Mouse (Mus musculus): ENCODE measurements at regions not wholly inside any gene's neighbourhood (a gene's known extent, or its start where the extent isn't known, plus 50 kb on each side); places are given as distances from the start of the nearest gene placed in this dataset.
A peak's percentile ranks its signal among the peaks of the same experiment; 100 is the strongest.

- WGBS = 77% methylated on average over 3 of the region's 3 CpGs
- H3K9me3 ChIP-seq = no peaks in the 10 kb centered on the region
- no peaks in the 10 kb centered on the region for H3K4me1 ChIP-seq (replicated peaks)
- no peak overlapping the region for H3K4me2 ChIP-seq
- H3K27me3 ChIP-seq = no peaks in the 10 kb centered on the region
- no peak overlapping the region for H3K9ac ChIP-seq
- no peak for ATAC-seq (ENCODE audit: low read depth)
- H3K4me3 ChIP-seq = no peak overlapping the region
- no peaks in the 10 kb centered on the region for H3K36me3 ChIP-seq
- H3K27ac ChIP-seq (replicated peaks) = no peak overlapping the region
Measured at GRCm38 (mm10) chr8:116452806-116453205, 52.0 kb upstream of the Dynlrb2 start.

GRCm38 (mm10) chr8:116451397-116451796 is 53.4 kb upstream of the Dynlrb2 start:
- Histone ChIP-seq H3K9me3 (no peaks in the 10 kb centered on the region), H3K4me3 (no peak overlapping the region), H3K9ac (no peak overlapping the region), H3K36me3 (no peaks in the 10 kb centered on the region), H3K27me3 (no peaks in the 10 kb centered on the region), H3K27ac (replicated peaks) (no peak overlapping the region), H3K4me2 (no peak overlapping the region), H3K4me1 (replicated peaks) (no peaks in the 10 kb centered on the region)
- no peak for ATAC-seq (ENCODE audit: low read depth)
- WGBS = 64% methylated on average over 3 of the region's 3 CpGs

DNA sequence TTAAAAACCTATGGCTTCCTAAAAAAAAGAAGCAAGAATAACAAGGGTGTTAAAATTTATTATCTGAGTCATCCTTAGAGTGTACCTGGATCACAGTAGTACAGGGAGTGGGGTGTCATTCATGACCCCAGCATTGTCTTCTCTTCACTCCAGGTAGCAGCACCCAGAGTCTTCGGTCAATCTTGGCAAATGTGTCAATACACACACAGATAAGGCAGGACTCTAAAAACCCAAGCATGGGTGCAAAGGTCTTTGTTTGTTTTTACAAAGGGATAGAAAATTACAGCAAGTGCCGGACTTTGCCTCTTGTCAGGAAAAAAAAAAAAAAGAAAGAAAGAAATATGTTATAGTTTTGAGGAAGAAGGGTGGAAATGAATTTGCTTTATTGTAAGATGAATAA is 57.3 kb upstream of the Dynlrb2 start:
- 93% methylated on average over 2 of the region's 2 CpGs for WGBS
- H3K4me1 ChIP-seq (replicated peaks) = no peaks in the 10 kb centered on the region
- H3K9ac ChIP-seq = no peak overlapping the region
- no peaks in the 10 kb centered on the region for H3K36me3 ChIP-seq
- no peak overlapping the region for H3K27ac ChIP-seq (replicated peaks)
- H3K27me3 ChIP-seq = no peaks in the 10 kb centered on the region; the same call in 1 of the 2 replicates
- no peak overlapping the region for H3K4me3 ChIP-seq
- no peak overlapping the region for H3K4me2 ChIP-seq
- ATAC-seq (ENCODE audit: low read depth) = no peak
- H3K9me3 ChIP-seq = 0 out of 2 replicates have a peak, but pooled peaks cover 8% of the 10 kb centered on the region

GRCm38 (mm10) chr8:116442827-116443226 is 61.9 kb upstream of the Dynlrb2 start:
- Histone ChIP-seq H3K36me3 (no peaks in the 10 kb centered on the region), H3K9ac (no peak overlapping the region), H3K4me2 (no peak overlapping the region), H3K9me3 (0 out of 2 replicates have a peak, but pooled peaks cover 8% of the 10 kb centered on the region), H3K27ac (replicated peaks) (no peak overlapping the region), H3K4me3 (no peak overlapping the region), H3K4me1 (replicated peaks) (no peaks in the 10 kb centered on the region), H3K27me3 (peaks cover 14% of the 10 kb centered on the region)
- WGBS = 57% methylated on average over 2 of the region's 2 CpGs
- ATAC-seq (ENCODE audit: low read depth) = no peak

DNA sequence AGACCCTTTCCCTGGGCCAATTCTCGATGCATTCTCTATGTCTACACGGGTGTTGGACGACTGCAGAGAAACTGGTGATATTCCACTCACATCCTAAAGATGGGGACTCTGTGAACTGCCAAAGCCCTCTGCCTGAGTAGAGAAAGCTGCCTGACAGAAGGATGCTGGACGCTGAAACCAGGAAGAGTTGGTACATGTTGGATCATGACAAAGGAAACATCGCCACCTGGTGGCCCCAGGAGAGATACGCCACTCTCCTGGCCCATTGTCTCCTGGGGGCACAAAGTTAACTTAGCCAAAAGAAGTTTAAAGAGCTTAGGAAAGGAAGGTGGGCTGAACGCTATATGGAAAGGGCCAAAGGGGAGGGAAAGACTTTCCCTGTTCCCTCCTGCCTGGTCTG is 65.9 kb upstream of the Dynlrb2 start:
- 16% methylated on average over 7 of the region's 7 CpGs for WGBS
- Histone ChIP-seq H3K4me1 (replicated peaks) (peaks cover 10% of the 10 kb centered on the region), H3K4me2 (no peak overlapping the region), H3K4me3 (no peak overlapping the region), H3K36me3 (no peaks in the 10 kb centered on the region), H3K27ac (replicated peaks) (no peak overlapping the region), H3K9ac (no peak overlapping the region), H3K9me3 (no peaks in the 10 kb centered on the region), H3K27me3 (peaks cover 22% of the 10 kb centered on the region)
- no peak for ATAC-seq (ENCODE audit: low read depth)

GRCm38 (mm10) chr8:116435268-116435980 is 69.3 kb upstream of the Dynlrb2 start:
- Histone ChIP-seq H3K9ac (no peak overlapping the region), H3K27me3 (peaks cover 11% of the 10 kb centered on the region; the same call in 1 of the 2 replicates), H3K27ac (replicated peaks) (no peak overlapping the region), H3K4me3 (no peak overlapping the region), H3K4me2 (no peak overlapping the region), H3K36me3 (no peaks in the 10 kb centered on the region), H3K4me1 (replicated peaks) (peaks cover 10% of the 10 kb centered on the region), H3K9me3 (no peaks in the 10 kb centered on the region)
- no peak for ATAC-seq (ENCODE audit: low read depth)
- 54% methylated on average over 15 of the region's 15 CpGs for WGBS

GRCm38 (mm10) chr8:116430051-116430450 is 74.7 kb upstream of the Dynlrb2 start:
- WGBS = 87% methylated on average over 5 of the region's 5 CpGs
- no peak for ATAC-seq (ENCODE audit: low read depth)
- H3K36me3 ChIP-seq = no peaks in the 10 kb centered on the region
- H3K27ac ChIP-seq (replicated peaks) = no peak overlapping the region
- no peak overlapping the region for H3K4me2 ChIP-seq
- H3K4me1 ChIP-seq (replicated peaks) = peaks cover 2% of the 10 kb centered on the region; the same call in 1 of the 2 replicates
- H3K9me3 ChIP-seq = no peaks in the 10 kb centered on the region
- H3K9ac ChIP-seq = no peak overlapping the region
- H3K4me3 ChIP-seq = no peak overlapping the region
- no peaks in the 10 kb centered on the region; the same call in 1 of the 2 replicates for H3K27me3 ChIP-seq

DNA sequence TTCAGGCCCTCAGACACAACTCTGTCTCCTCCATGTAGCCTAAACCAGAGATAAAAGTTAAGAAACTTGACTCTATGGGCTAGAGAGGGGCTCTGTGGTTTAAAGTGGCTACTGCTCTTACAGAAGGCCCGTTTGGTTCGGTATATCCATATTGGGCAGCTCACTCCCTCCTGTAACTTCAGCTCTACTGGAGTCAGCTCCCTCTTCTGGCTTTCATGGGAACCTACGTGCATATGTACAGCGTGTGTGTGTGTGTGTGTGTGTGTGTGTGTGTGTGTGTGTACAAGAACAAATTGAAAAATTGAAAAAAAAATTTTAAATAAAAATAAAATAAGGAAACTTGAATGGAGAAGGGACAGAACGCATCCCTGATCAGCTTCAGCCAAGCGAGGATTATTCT is 75.1 kb upstream of the Dynlrb2 start:
- no peak overlapping the region for H3K9ac ChIP-seq
- no peak overlapping the region for H3K4me3 ChIP-seq
- no peaks in the 10 kb centered on the region; the same call in 1 of the 2 replicates for H3K27me3 ChIP-seq
- H3K4me2 ChIP-seq = no peak overlapping the region
- ATAC-seq (ENCODE audit: low read depth) = no peak
- no peaks in the 10 kb centered on the region for H3K9me3 ChIP-seq
- H3K4me1 ChIP-seq (replicated peaks) = no peaks in the 10 kb centered on the region
- 78% methylated on average over 6 of the region's 6 CpGs for WGBS
- no peak overlapping the region for H3K27ac ChIP-seq (replicated peaks)
- no peaks in the 10 kb centered on the region for H3K36me3 ChIP-seq

GRCm38 (mm10) chr8:116422826-116423225 is 81.9 kb upstream of the Dynlrb2 start:
- Histone ChIP-seq H3K27me3 (no peaks in the 10 kb centered on the region), H3K4me1 (replicated peaks) (no peaks in the 10 kb centered on the region), H3K9ac (no peak overlapping the region), H3K36me3 (no peaks in the 10 kb centered on the region), H3K9me3 (peaks cover 6% of the 10 kb centered on the region; the same call in 1 of the 2 replicates), H3K27ac (replicated peaks) (no peak overlapping the region), H3K4me3 (no peak overlapping the region), H3K4me2 (no peak overlapping the region)
- 88% methylated on average over 6 of the region's 6 CpGs for WGBS
- no peak for ATAC-seq (ENCODE audit: low read depth)

- 10% methylated on average over 12 of the region's 12 CpGs for WGBS
- Histone ChIP-seq H3K36me3 (no peaks in the 10 kb centered on the region), H3K4me3 (no peak overlapping the region)
Measured at GRCm38 (mm10) chr8:116412703-116413102, 92.1 kb upstream of the Dynlrb2 start.

GRCm38 (mm10) chr8:116410041-116410440 is 94.7 kb upstream of the Dynlrb2 start:
- Histone ChIP-seq H3K36me3 (no peaks in the 10 kb centered on the region), H3K4me3 (no peak overlapping the region), H3K9me3 (no peaks in the 10 kb centered on the region), H3K4me2 (no peak overlapping the region), H3K9ac (no peak overlapping the region), H3K27ac (replicated peaks) (no peak overlapping the region), H3K27me3 (peaks cover 4% of the 10 kb centered on the region; the same call in 1 of the 2 replicates), H3K4me1 (replicated peaks) (peaks cover 9% of the 10 kb centered on the region)
- 90% methylated on average over 5 of the region's 5 CpGs for WGBS
- no peak for ATAC-seq (ENCODE audit: low read depth)

More at GRCm38 (mm10) chr8:116412703-116413102, 92.1 kb upstream of the Dynlrb2 start:
- no peaks in the 10 kb centered on the region for H3K9me3 ChIP-seq
- peak overlapping the region; percentile 25 for H3K4me2 ChIP-seq
- peaks cover 14% of the 10 kb centered on the region for H3K4me1 ChIP-seq (replicated peaks)
- no peak overlapping the region for H3K27ac ChIP-seq (replicated peaks)
- H3K27me3 ChIP-seq = peaks cover 4% of the 10 kb centered on the region; the same call in 1 of the 2 replicates
- H3K9ac ChIP-seq = no peak overlapping the region; the same call in 1 of the 2 replicates
- ATAC-seq (ENCODE audit: low read depth) = no peak

- Histone ChIP-seq H3K36me3 (no peaks in the 10 kb centered on the region), H3K4me3 (no peak overlapping the region), H3K27me3 (peaks cover 4% of the 10 kb centered on the region; the same call in 1 of the 2 replicates), H3K27ac (replicated peaks) (no peak overlapping the region), H3K4me2 (no peak overlapping the region), H3K4me1 (replicated peaks) (peaks cover 9% of the 10 kb centered on the region), H3K9me3 (no peaks in the 10 kb centered on the region), H3K9ac (no peak overlapping the region)
- WGBS = 79% methylated on average over 6 of the region's 6 CpGs
- no peak for ATAC-seq (ENCODE audit: low read depth)
Measured at GRCm38 (mm10) chr8:116409011-116409410, 95.8 kb upstream of the Dynlrb2 start.

GRCm38 (mm10) chr8:116404571-116404970 is 100.2 kb upstream of the Dynlrb2 start:
- H3K27me3 ChIP-seq = no peaks in the 10 kb centered on the region
- H3K4me1 ChIP-seq (replicated peaks) = no peaks in the 10 kb centered on the region
- ATAC-seq (ENCODE audit: low read depth) = no peak
- H3K9ac ChIP-seq = no peak overlapping the region
- no peak overlapping the region for H3K27ac ChIP-seq (replicated peaks)
- no peaks in the 10 kb centered on the region for H3K36me3 ChIP-seq
- no peaks in the 10 kb centered on the region for H3K9me3 ChIP-seq
- H3K4me2 ChIP-seq = no peak overlapping the region
- H3K4me3 ChIP-seq = no peak overlapping the region

Measured in neural tube, embryonic 13.5 days (tissue).